Mouse (Mus musculus) cerebellum, adult 2 months (tissue): ENCODE results near the gene Gm13102. TPM values are rescaled to one million over a fixed set of nuclear protein-coding genes. Genes with fewer than 3 reads are reported as not detected.
"Not testable (repeated sequence)": the region's sequence is repeated elsewhere in the genome, so short reads cannot be mapped to it uniquely, and the experiment has no call there.

Experiments
- DNase-seq, 2 experiments: peaks; one replicate each; pipeline ENCODE4 v3.0.0; 2021
- H3K27ac ChIP-seq: fragments of 200-500 bp; 2 replicates; pipeline ENCODE4 v1.5.1; 2012; ENCODE audit warnings: low read length, control low read depth, inconsistent platforms; ENCODE audit not compliant: insufficient read depth
- H3K27me3 ChIP-seq: fragments of 200-500 bp; 2 replicates; pipeline ENCODE4 v1.6.1; 2012; ENCODE audit warnings: inconsistent platforms, mild to moderate bottlenecking, low read length, moderate library complexity; ENCODE audit not compliant: control insufficient read depth, insufficient read depth
- H3K4me1 ChIP-seq: fragments of 200-500 bp; 2 replicates; pipeline ENCODE4 v1.6.1; 2011; ENCODE audit warnings: low read length; ENCODE audit not compliant: control insufficient read depth, insufficient read depth
- H3K4me3 ChIP-seq: fragments of 200-500 bp; replicated peaks from 2 replicates; pipeline ENCODE3; 2011; ENCODE audit warnings: mild to moderate bottlenecking, low read depth, low read length, control low read depth; ENCODE audit not compliant: insufficient read depth
- WGBS: fragments of 180-500 bp; shearing (Covaris S2); methylation state at CpG from one replicate; pipeline ENCODE4 v1.1.7; 2018; 5-methylcytosine and 5-hydroxymethylcytosine counted together
- polyA plus RNA-seq: library from polyadenylated mRNA; depleted of rRNA; stranded (reverse); fragments of >200 nt; gene quantifications from 2 replicates; pipeline ENCODE4 v1.2.3, GENCODE M21; 2012; rRNA removed

Gene Gm13102
- polyA plus RNA-seq: not detected in 2 replicates

DNA sequence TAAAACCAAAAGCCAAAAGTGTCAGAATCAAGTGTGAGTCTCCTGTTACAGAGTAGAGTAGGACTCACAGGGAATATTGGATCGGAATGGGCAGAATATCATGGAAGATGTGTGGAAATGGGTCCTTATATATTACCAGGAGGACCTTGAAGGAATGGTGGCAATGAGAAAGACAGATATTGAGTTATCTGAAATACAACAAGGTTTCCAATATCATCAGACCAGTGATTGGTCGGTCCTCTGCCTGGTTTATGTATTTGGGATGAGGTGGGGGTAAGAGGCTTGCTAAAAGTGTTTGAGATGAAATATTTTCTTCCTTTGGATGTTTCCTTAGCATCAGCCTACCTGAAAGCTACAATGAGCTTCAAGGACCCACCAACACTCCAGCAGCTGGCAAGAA, at the start of gene Gm13102:
Gm13102 (plus strand) TSS at position 301 of the 400 bp plus-strand sequence.
- DNase-seq, H3K27ac ChIP-seq, H3K4me1 ChIP-seq, H3K27me3 ChIP-seq, H3K4me3 ChIP-seq: not testable (repeated sequence)
- WGBS: 75% methylated on average over 1 of the region's 2 CpGs

DNA sequence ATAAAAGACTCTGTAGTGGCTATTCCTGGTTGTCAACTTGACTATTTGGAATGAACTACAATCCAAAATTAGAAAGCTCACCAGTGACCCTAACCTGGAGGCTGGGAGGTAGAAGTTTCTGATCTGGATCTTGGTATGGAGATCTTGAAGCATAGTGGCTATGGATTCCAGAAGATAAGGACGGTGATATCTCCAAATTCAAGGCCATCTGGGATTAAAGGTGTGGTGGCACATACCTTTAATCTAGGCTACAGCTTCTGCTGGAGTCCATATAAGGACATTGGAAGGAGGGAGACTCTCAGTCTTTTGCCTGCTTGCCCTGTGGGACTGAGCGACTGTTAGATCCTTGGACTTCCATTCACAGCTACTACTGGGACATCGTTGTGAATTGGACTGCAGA, 47.4 kb upstream of the Gm13102 start, which contains the start of gene Pramel4:
Pramel4 (plus strand) TSS at position 301 of the 400 bp plus-strand sequence.
- H3K4me1 ChIP-seq, DNase-seq, H3K4me3 ChIP-seq, H3K27ac ChIP-seq, H3K27me3 ChIP-seq: not testable (repeated sequence)
- 81% methylated on average over 3 of the region's 3 CpGs for WGBS

Other genes with a start within 250 kb of the Gm13102 start
- not detected in 2 replicates for gene Pramef6, start 206.1 kb upstream of the Gm13102 start, polyA plus RNA-seq
- not detected in 2 replicates for gene Pramef25, start 155.5 kb upstream of the Gm13102 start, polyA plus RNA-seq
- not detected in 2 replicates for gene Gm13101, start 139.5 kb upstream of the Gm13102 start, polyA plus RNA-seq
- gene Pramef17, start 112.1 kb upstream of the Gm13102 start, polyA plus RNA-seq: not detected in 2 replicates
- gene Pramel4, start 47.3 kb upstream of the Gm13102 start, polyA plus RNA-seq: not detected in 2 replicates
- not detected in 2 replicates for gene Oog3, start 56.2 kb downstream of the Gm13102 start, polyA plus RNA-seq
- gene Oog2, start 84.2 kb downstream of the Gm13102 start, polyA plus RNA-seq: not detected in 2 replicates
- not detected in 2 replicates for gene C87977, start 106.8 kb downstream of the Gm13102 start, polyA plus RNA-seq
- gene Pramel5, start 174.0 kb downstream of the Gm13102 start, polyA plus RNA-seq: not detected in 2 replicates
- not detected in 2 replicates for gene Gm13128, start 223.8 kb downstream of the Gm13102 start, polyA plus RNA-seq